Mouse (Mus musculus) heart, adult 2 months (tissue): Measurements from ENCODE around the gene Exoc5. TPM values are rescaled to one million over a fixed set of nuclear protein-coding genes. Genes with fewer than 3 reads are reported as not detected.

Experiments used
- DNase-seq, 2 experiments: peaks; one replicate each; pipeline ENCODE4 v3.0.0; 2021
- H3K27ac ChIP-seq: fragments of 200-600 bp; 2 replicates; pipeline ENCODE4 v1.8.1; 2022
- H3K27me3 ChIP-seq: fragments of 200-500 bp; 2 replicates; pipeline ENCODE4 v1.6.1; 2012; ENCODE audit warnings: mild to moderate bottlenecking, low read length, inconsistent platforms, mixed read lengths; ENCODE audit not compliant: control insufficient read depth, insufficient read depth
- H3K36me3 ChIP-seq: fragments of 200-500 bp; 2 replicates; pipeline ENCODE4 v1.6.1; 2012; ENCODE audit warnings: low read length, inconsistent platforms; ENCODE audit not compliant: control insufficient read depth, insufficient read depth
- H3K4me1 ChIP-seq: fragments of 200-500 bp; 2 replicates; pipeline ENCODE4 v1.6.1; 2011; ENCODE audit warnings: low read length; ENCODE audit not compliant: control insufficient read depth, insufficient read depth
- H3K4me3 ChIP-seq: fragments of 200-600 bp; 2 replicates; pipeline ENCODE4 v1.8.1; 2022
- H3K79me2 ChIP-seq: fragments of 200-500 bp; replicated peaks from 2 replicates; pipeline ENCODE4 v1.6.1; 2012; ENCODE audit warnings: mild to moderate bottlenecking, inconsistent platforms, low read length, moderate library complexity, mixed read lengths; ENCODE audit not compliant: control insufficient read depth, insufficient read depth
- H3K9ac ChIP-seq: fragments of 200-500 bp; 2 replicates; pipeline ENCODE4 v1.6.1; 2012; ENCODE audit warnings: low read depth, mild to moderate bottlenecking, control low read depth, inconsistent platforms, low read length, mixed read lengths
- CTCF ChIP-seq: fragments of 200-600 bp; IDR thresholded peaks from 2 replicates; pipeline ENCODE4 v1.8.1; 2022; ENCODE audit warnings: antibody characterized with exemption, mild to moderate bottlenecking, moderate library complexity
- EP300 ChIP-seq: fragments of 200-500 bp; IDR thresholded peaks from 2 replicates; pipeline ENCODE4 v1.6.1; 2011; ENCODE audit warnings: low read depth, low read length, control low read depth; ENCODE audit not compliant: insufficient read depth
- POLR2A ChIP-seq: fragments of 200-500 bp; IDR thresholded peaks from 2 replicates; pipeline ENCODE4 v1.6.1; 2011; ENCODE audit warnings: mild to moderate bottlenecking, low read depth, low read length, control low read depth; ENCODE audit not compliant: insufficient read depth
- WGBS: fragments of 180-500 bp; shearing (Covaris S2); methylation state at CpG from one replicate; pipeline ENCODE4 v1.1.7; 2018; 5-methylcytosine and 5-hydroxymethylcytosine counted together
- intact Hi-C: fragments of 180-260 bp; cut with DNase I; formaldehyde crosslinking; loops from one replicate; pipeline ENCODE4 v1.15.1; 2025
- polyA plus RNA-seq: library from polyadenylated mRNA; depleted of rRNA; stranded (reverse); fragments of >200 nt; gene quantifications from 2 replicates; pipeline ENCODE4 v1.2.3, GENCODE M21; 2012
- total RNA-seq, 2 experiments: library from RNA; stranded (reverse); gene quantifications; 2 replicates each; pipeline ENCODE4 v1.2.3; 2021

Gene Exoc5
- total and polyA plus RNA-seq, 3 experiments: 4.4 to 19.0 (median 15.9) TPM

- H3K79me2 ChIP-seq: peaks cover 3% of the 10 kb centered on the region; the same call in 1 of the 2 replicates
- H3K36me3 ChIP-seq: peaks cover 3% of the 10 kb centered on the region
- peak within 1 kb of the TSS; percentile 93 for H3K27ac ChIP-seq
- TF ChIP-seq POLR2A: no peak
- no peak for TF ChIP-seq CTCF
- TF ChIP-seq EP300: no peak
- peak within 1 kb of the TSS; percentile 97 for H3K9ac ChIP-seq
- WGBS: under 1% methylated on average over 60 of the region's 62 CpGs
- peaks cover 5% of the 10 kb centered on the region for H3K4me1 ChIP-seq
- H3K4me3 ChIP-seq: peak within 1 kb of the TSS; percentile 86
- intact Hi-C loops: loop anchor here (2.0 to 5.0 kb wide), 2 partner anchors 107 to 618 kb away; partner anchors contain the start of genes Naa30 and Tmem260
- no peak for DNase-seq
- H3K27me3 ChIP-seq: no peaks in the 10 kb centered on the region
Measured at GRCm38 (mm10) chr14:49065529-49066273, 752 bp downstream of the Exoc5 start, which contains the start of gene Ap5m1. Gene Ap5m1 (plus strand): TSS chr14:49066097.

- 44% methylated on average over 2 of the region's 2 CpGs for WGBS
- no peak overlapping the region for H3K4me3 ChIP-seq
Measured at GRCm38 (mm10) chr14:49063838-49064237, 2.6 kb downstream of the Exoc5 start.

GRCm38 (mm10) chr14:49049492-49049891, 17.0 kb downstream of the Exoc5 start:
- intact Hi-C loops: no loop called here
- H3K36me3 ChIP-seq: peaks cover 3% of the 10 kb centered on the region
- no peak for DNase-seq
- TF ChIP-seq POLR2A: no peak
- no peak overlapping the region for H3K9ac ChIP-seq
- peaks cover 1% of the 10 kb centered on the region for H3K4me1 ChIP-seq
- no peaks in the 10 kb centered on the region for H3K27me3 ChIP-seq
- no peak overlapping the region for H3K27ac ChIP-seq
- H3K4me3 ChIP-seq: no peak overlapping the region
- H3K79me2 ChIP-seq: peaks cover 3% of the 10 kb centered on the region; the same call in 1 of the 2 replicates

More at GRCm38 (mm10) chr14:49063838-49064237, 2.6 kb downstream of the Exoc5 start:
- peaks cover 6% of the 10 kb centered on the region for H3K4me1 ChIP-seq
- no peaks in the 10 kb centered on the region for H3K27me3 ChIP-seq
- no peak overlapping the region for H3K9ac ChIP-seq
- H3K27ac ChIP-seq: no peak overlapping the region
- TF ChIP-seq POLR2A (no peak), EP300 (no peak), CTCF (no peak)
- H3K79me2 ChIP-seq: no peaks in the 10 kb centered on the region
- no peak for DNase-seq
- peaks cover 6% of the 10 kb centered on the region for H3K36me3 ChIP-seq
- intact Hi-C loops: no loop called here

- Histone ChIP-seq H3K9ac (no peak overlapping the region), H3K79me2 (peaks cover 2% of the 10 kb centered on the region; the same call in 1 of the 2 replicates), H3K4me1 (peaks cover 1% of the 10 kb centered on the region), H3K27ac (no peak overlapping the region), H3K36me3 (peaks cover 3% of the 10 kb centered on the region), H3K4me3 (no peak overlapping the region), H3K27me3 (no peaks in the 10 kb centered on the region)
- no peak for DNase-seq
- 86% methylated on average over 4 of the region's 4 CpGs for WGBS
- TF ChIP-seq POLR2A: no peak
- TF ChIP-seq CTCF: no peak
- TF ChIP-seq EP300: no peak
- intact Hi-C loops: no loop called here
Measured at GRCm38 (mm10) chr14:49045610-49046009, 20.8 kb downstream of the Exoc5 start.

- Histone ChIP-seq H3K4me1 (no peaks in the 10 kb centered on the region), H3K79me2 (no peaks in the 10 kb centered on the region), H3K36me3 (no peaks in the 10 kb centered on the region), H3K9ac (no peak overlapping the region), H3K4me3 (no peak overlapping the region), H3K27me3 (no peaks in the 10 kb centered on the region), H3K27ac (no peak overlapping the region)
- 94% methylated on average over 5 of the region's 5 CpGs for WGBS
- TF ChIP-seq CTCF: no peak
- intact Hi-C loops: no loop called here
- DNase-seq: no peak
Measured at GRCm38 (mm10) chr14:49028991-49029390, 37.5 kb downstream of the Exoc5 start.

- Histone ChIP-seq H3K36me3 (no peaks in the 10 kb centered on the region), H3K27me3 (no peaks in the 10 kb centered on the region), H3K9ac (no peak overlapping the region), H3K27ac (no peak overlapping the region), H3K4me1 (no peaks in the 10 kb centered on the region), H3K79me2 (no peaks in the 10 kb centered on the region), H3K4me3 (no peak overlapping the region)
- 82% methylated on average over 3 of the region's 3 CpGs for WGBS
- TF ChIP-seq POLR2A: no peak
- TF ChIP-seq CTCF: peak; percentile 59
- no peak for DNase-seq
- intact Hi-C loops: no loop called here
Measured at GRCm38 (mm10) chr14:49027779-49028368, 38.6 kb downstream of the Exoc5 start.
